Mouse (Mus musculus) CH12.LX (cell line): ENCODE data around the gene Cox5b.

Source experiments
- BHLHE40 ChIP-seq: IDR thresholded peaks from 2 replicates; pipeline ENCODE4 v1.6.1; 2011; ENCODE audit warnings: mild to moderate bottlenecking, low read depth, low read length, improper control_type of control experiment
- CTCF ChIP-seq, 2 experiments: IDR thresholded peaks in 1 of 2; conservative IDR thresholded peaks in 1 of 2; 2 replicates each; pipeline ENCODE4 v1.5.1; 2011 to 2012; ENCODE audit warnings: low read depth in 2 of 2, low read length in 2 of 2, improper control_type of control experiment in 1 of 2, inconsistent platforms in 1 of 2, mild to moderate bottlenecking in 1 of 2, moderate library complexity in 1 of 2
- MAFK ChIP-seq: IDR thresholded peaks from 2 replicates; pipeline ENCODE4 v1.6.1; 2011; ENCODE audit warnings: low read length, improper control_type of control experiment; ENCODE audit not compliant: insufficient replicate concordance
- MAX ChIP-seq: IDR thresholded peaks from 2 replicates; pipeline ENCODE4 v1.6.1; 2011; ENCODE audit warnings: low read length, improper control_type of control experiment
- USF2 ChIP-seq: conservative IDR thresholded peaks from 2 replicates; pipeline ENCODE4 v1.6.1; 2011; ENCODE audit warnings: low read depth, low read length, improper control_type of control experiment

GRCm38 (mm10) chr1:36737300-36737699 is 46.1 kb downstream of the Cox5b start:
- TF ChIP-seq USF2 (no peak), CTCF (conservative IDR thresholded peaks at IDR 0.05 in 1 of 2, IDR thresholded peaks at IDR 0.05 in 1 of 2; ENCODE audit: low read depth in 2 of 2, low read length in 2 of 2) (peak; percentile 79 to 92), BHLHE40 (no peak), MAFK (no peak), MAX (no peak)
